Mouse (Mus musculus) intestine, embryonic 16.5 days (tissue): ENCODE measurements around the gene Pdik1l. TPM values are rescaled to one million over a fixed set of nuclear protein-coding genes. Genes with fewer than 3 reads are reported as not detected.

Source experiments
- ATAC-seq: fragments of 200-750 bp; cut with Nextera tagmentation; 2 replicates; pipeline ENCODE4 v1.8.0; 2017; ENCODE audit warnings: moderate TSS enrichment, moderate library complexity
- H3K27ac ChIP-seq: fragments of 300-500 bp; sonication (generic); 2 replicates; pipeline ENCODE4 v1.5.1; 2014; ENCODE audit warnings: mild to moderate bottlenecking, low read length
- H3K27me3 ChIP-seq: fragments of 300-500 bp; sonication (generic); replicated peaks from 2 replicates; pipeline ENCODE4 v1.6.1; 2014; ENCODE audit warnings: low read length, control low read depth, mixed read lengths; ENCODE audit not compliant: control insufficient read depth, insufficient read depth
- H3K36me3 ChIP-seq: fragments of 300-500 bp; sonication (generic); 2 replicates; pipeline ENCODE4 v1.6.1; 2014; ENCODE audit warnings: low read length, control low read depth; ENCODE audit not compliant: control insufficient read depth, insufficient read depth
- H3K4me1 ChIP-seq: fragments of 300-500 bp; sonication (generic); 2 replicates; pipeline ENCODE4 v1.6.1; 2014; ENCODE audit warnings: low read length, control low read depth, mixed read lengths; ENCODE audit not compliant: control insufficient read depth, insufficient read depth
- H3K4me2 ChIP-seq: fragments of 300-500 bp; sonication (generic); 2 replicates; pipeline ENCODE4 v1.6.1; 2014; ENCODE audit warnings: low read depth, low read length, control low read depth
- H3K4me3 ChIP-seq: fragments of 300-500 bp; sonication (generic); 2 replicates; pipeline ENCODE4 v1.5.1; 2014; ENCODE audit warnings: mild to moderate bottlenecking, low read length
- H3K9ac ChIP-seq: fragments of 300-500 bp; sonication (generic); 2 replicates; pipeline ENCODE4 v1.6.1; 2014; ENCODE audit warnings: low read depth, low read length
- H3K9me3 ChIP-seq: fragments of 300-500 bp; sonication (generic); 2 replicates; pipeline ENCODE4 v1.6.1; 2016; ENCODE audit warnings: low read length, control low read depth; ENCODE audit not compliant: control insufficient read depth
- WGBS: fragments of 180-500 bp; shearing (Covaris S2); extraction: QIAGEN DNeasy Blood & Tissue Kit; methylation state at CpG from one replicate; pipeline ENCODE4 v1.1.7; 2014; 5-methylcytosine and 5-hydroxymethylcytosine counted together
- polyA plus RNA-seq: library from polyadenylated mRNA; unstranded; fragments of >200 nt; fragmentation: Nextera tagmentation; extraction: Ambion mirVana; gene quantifications from 2 replicates; pipeline ENCODE4 v1.2.1, GENCODE M21; 2015

Gene Pdik1l
- polyA plus RNA-seq, 1 experiment from 2014 or later, result 16.5 TPM

GRCm38 (mm10) chr4:134237582-134238278 lies 50.0 kb downstream of the Pdik1l start:
- ATAC-seq, result peak; percentile 78
- Histone ChIP-seq H3K4me1 (0 out of 2 replicates have a peak, but pooled peaks cover 6% of the 10 kb centered on the region), H3K27ac (peak overlapping the region; percentile 77), H3K9me3 (no peaks in the 10 kb centered on the region), H3K9ac (peak overlapping the region; percentile 70), H3K27me3 (0 out of 2 replicates have a peak, but pooled peaks cover 2% of the 10 kb centered on the region), H3K36me3 (no peaks in the 10 kb centered on the region), H3K4me2 (peak overlapping the region; percentile 54), H3K4me3 (peak overlapping the region; percentile 58)
- WGBS, result 19% methylated on average over 19 of the region's 19 CpGs

GRCm38 (mm10) chr4:134234876-134235275 lies 52.8 kb downstream of the Pdik1l start:
- no peaks in the 10 kb centered on the region for H3K9me3 ChIP-seq
- no peak overlapping the region for H3K9ac ChIP-seq
- WGBS, result 85% methylated on average over 5 of the region's 5 CpGs
- H3K36me3 ChIP-seq, result no peaks in the 10 kb centered on the region
- ATAC-seq, result no peak
- 0 out of 2 replicates have a peak, but pooled peaks cover 2% of the 10 kb centered on the region for H3K27me3 ChIP-seq
- peaks cover 12% of the 10 kb centered on the region; the same call in 1 of the 2 replicates for H3K4me1 ChIP-seq
- H3K4me3 ChIP-seq, result no peak overlapping the region
- no peak overlapping the region for H3K4me2 ChIP-seq
- no peak overlapping the region for H3K27ac ChIP-seq

GRCm38 (mm10) chr4:134230431-134230830 lies 57.3 kb downstream of the Pdik1l start:
- peak overlapping the region; percentile 49 for H3K9ac ChIP-seq
- peak overlapping the region; percentile 50 for H3K27ac ChIP-seq
- H3K27me3 ChIP-seq, result no peaks in the 10 kb centered on the region
- peak; percentile 84 for ATAC-seq
- H3K4me3 ChIP-seq, result no peak overlapping the region
- 22% methylated on average over 8 of the region's 8 CpGs for WGBS
- no peaks in the 10 kb centered on the region for H3K36me3 ChIP-seq
- peaks cover 8% of the 10 kb centered on the region; the same call in 1 of the 2 replicates for H3K4me1 ChIP-seq
- H3K4me2 ChIP-seq, result 0 out of 2 replicates have a peak overlapping the region, but pooled peaks have one; percentile 30
- no peaks in the 10 kb centered on the region for H3K9me3 ChIP-seq

- Histone ChIP-seq H3K27ac (no peak within 1 kb of the TSS), H3K4me2 (no peak within 1 kb of the TSS), H3K9ac (no peak within 1 kb of the TSS), H3K4me3 (no peak within 1 kb of the TSS), H3K9me3 (no peaks in the 10 kb centered on the region), H3K4me1 (peaks cover 11% of the 10 kb centered on the region; the same call in 1 of the 2 replicates), H3K27me3 (no peaks in the 10 kb centered on the region), H3K36me3 (no peaks in the 10 kb centered on the region)
- 72% methylated on average over 8 of the region's 8 CpGs for WGBS
- ATAC-seq, result no peak
Measured at GRCm38 (mm10) chr4:134227194-134227593, 60.5 kb downstream of the Pdik1l start, which contains the start of gene Catsper4. Catsper4 (minus strand) TSS chr4:134227383.

Other genes with a start within 250 kb of the Pdik1l start
- not detected in 2 replicates for gene Zfp683, start 234.1 kb downstream of the Pdik1l start, polyA plus RNA-seq
- gene Crybg2, start 227.1 kb downstream of the Pdik1l start, polyA plus RNA-seq, result 22.3 and 22.9 TPM in 2 replicates
- gene Cd52, start 192.8 kb downstream of the Pdik1l start, polyA plus RNA-seq, result 27.8 and 28.4 TPM in 2 replicates
- 4.3 and 5.6 TPM in 2 replicates for gene Ubxn11, start 185.3 kb downstream of the Pdik1l start, polyA plus RNA-seq
- 428 and 452 TPM in 2 replicates for gene Sh3bgrl3, start 159.1 kb downstream of the Pdik1l start, polyA plus RNA-seq
- gene Cep85, start 100.8 kb downstream of the Pdik1l start, polyA plus RNA-seq, result 112 and 125 TPM in 2 replicates
- not detected in 2 replicates for gene Gm7534, start 84.9 kb downstream of the Pdik1l start, polyA plus RNA-seq
- gene Catsper4, start 60.5 kb downstream of the Pdik1l start, polyA plus RNA-seq, result 0.37 and 0.60 TPM in 2 replicates
- 16.9 and 18.3 TPM in 2 replicates for gene Cnksr1, start 49.5 kb downstream of the Pdik1l start, polyA plus RNA-seq
- 0.28 and 0.34 TPM in 2 replicates for gene E130218I03Rik, start 44.2 kb downstream of the Pdik1l start, polyA plus RNA-seq
- gene Zfp593, start 42.3 kb downstream of the Pdik1l start, polyA plus RNA-seq, result 13.0 and 14.5 TPM in 2 replicates
- gene Gm30191, start 41.0 kb downstream of the Pdik1l start, polyA plus RNA-seq, result not detected in 2 replicates
- 3.6 and 5.0 TPM in 2 replicates for gene Grrp1, start 33.8 kb downstream of the Pdik1l start, polyA plus RNA-seq
- 1.3 and 1.9 TPM in 2 replicates for gene Trim63, start 27.2 kb upstream of the Pdik1l start, polyA plus RNA-seq
- gene Slc30a2, start 55.3 kb upstream of the Pdik1l start, polyA plus RNA-seq, result 7.4 and 10.6 TPM in 2 replicates
- 1.6 and 1.7 TPM in 2 replicates for gene Extl1, start 96.0 kb upstream of the Pdik1l start, polyA plus RNA-seq
- gene Pafah2, start 108.4 kb upstream of the Pdik1l start, polyA plus RNA-seq, result 61.6 and 69.2 TPM in 2 replicates
- gene Stmn1, start 180.4 kb upstream of the Pdik1l start, polyA plus RNA-seq, result 982 and 1,127 TPM in 2 replicates
- 23.6 and 32.1 TPM in 2 replicates for gene Paqr7, start 208.8 kb upstream of the Pdik1l start, polyA plus RNA-seq
- 14.4 and 14.6 TPM in 2 replicates for gene Aunip, start 223.1 kb upstream of the Pdik1l start, polyA plus RNA-seq
- gene Mtfr1l, start 247.5 kb upstream of the Pdik1l start, polyA plus RNA-seq, result 97.1 and 97.5 TPM in 2 replicates